Mouse (Mus musculus) left cerebral cortex, adult 9 months (tissue): ENCODE measurements at regions not wholly inside any gene's neighbourhood (a gene's known extent, or its start where the extent isn't known, plus 50 kb on each side); places are given as distances from the start of the nearest gene placed in this dataset.

Experiments used
- DNase-seq, 2 experiments: peaks; one replicate each; pipeline ENCODE4 v3.0.0; 2022; ENCODE audit warnings: low spot score in 2 of 2

- peak in 1 of 2 experiments; percentile 17 for DNase-seq
Measured at GRCm38 (mm10) chrX:163669886-163670285, 91.2 kb downstream of the Rnf138rt1 start.
